Comparison of ENCODE assay signal across 45 mouse cellular contexts in the genomic region with DNA sequence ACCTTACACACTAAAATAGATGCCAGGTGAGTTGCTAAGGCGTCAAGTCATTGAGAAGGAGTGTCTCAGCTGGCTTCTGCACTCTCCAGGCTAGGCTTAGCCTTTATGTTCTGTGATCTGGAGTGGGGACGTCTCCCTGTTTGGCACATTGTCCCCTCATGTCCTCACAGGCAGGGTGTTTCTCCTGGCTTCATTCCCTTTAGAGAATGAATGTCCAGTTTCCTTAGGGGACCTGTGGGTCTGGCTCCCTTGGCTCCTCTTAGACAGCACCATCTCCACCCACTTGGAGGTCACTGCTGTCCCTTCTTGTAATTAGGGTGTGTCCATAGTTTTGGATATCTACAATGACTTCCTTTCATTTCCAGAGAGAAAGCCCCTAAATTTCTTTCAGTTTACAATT. TPM values are rescaled to one million over a fixed set of nuclear protein-coding genes. Genes with fewer than 3 reads are reported as not detected.
"Had no signal": no experiment of that assay in that cellular context is flagged by ENCODE, and none has a peak within 500 bp of the region (broad histone marks: within the 10 kb centered on the region; RNA-seq: fewer than 3 reads in every experiment).

No protein-coding gene starts in this region.

- H3K4me1 ChIP-seq: heart, embryonic 13.5 days; hindbrain, embryonic 10.5 days; hindbrain, embryonic 12.5 days; hindbrain, embryonic 15.5 days; intestine, embryonic 15.5 days had no signal

- H3K4me2 ChIP-seq: heart, embryonic 11.5 days; heart, embryonic 12.5 days; heart, embryonic 13.5 days; heart, embryonic 15.5 days; hindbrain, embryonic 12.5 days; hindbrain, embryonic 13.5 days; hindbrain, embryonic 14.5 days; hindbrain, embryonic 15.5 days; intestine, embryonic 15.5 days; kidney, embryonic 15.5 days had no signal

- H3K36me3 ChIP-seq: heart, embryonic 10.5 days; heart, embryonic 12.5 days; heart, embryonic 13.5 days; heart, embryonic 15.5 days; hindbrain, embryonic 10.5 days; hindbrain, embryonic 12.5 days; hindbrain, embryonic 13.5 days; hindbrain, embryonic 15.5 days; intestine, embryonic 15.5 days; kidney, embryonic 15.5 days had no signal

- H3K4me3 ChIP-seq: heart, embryonic 10.5 days; heart, embryonic 12.5 days; heart, embryonic 13.5 days; heart, embryonic 15.5 days; hindbrain, embryonic 10.5 days; hindbrain, embryonic 12.5 days; hindbrain, embryonic 13.5 days; hindbrain, embryonic 15.5 days; intestine, embryonic 15.5 days; kidney, embryonic 15.5 days; layer of hippocampus, adult 2 months had no signal

- H3K27me3 ChIP-seq: hindbrain, embryonic 15.5 days had no signal

- H3K9ac ChIP-seq: heart, embryonic 12.5 days; heart, embryonic 13.5 days; heart, embryonic 15.5 days; hindbrain, embryonic 12.5 days; hindbrain, embryonic 13.5 days; hindbrain, embryonic 14.5 days; hindbrain, embryonic 15.5 days; intestine, embryonic 15.5 days; kidney, embryonic 15.5 days had no signal

- H3K9me3 ChIP-seq: heart, embryonic 10.5 days; heart, embryonic 12.5 days; heart, embryonic 13.5 days; heart, embryonic 15.5 days; hindbrain, embryonic 10.5 days; hindbrain, embryonic 12.5 days; hindbrain, embryonic 13.5 days; hindbrain, embryonic 15.5 days; intestine, embryonic 15.5 days; kidney, embryonic 15.5 days had no signal

- H3K27ac ChIP-seq: heart, embryonic 10.5 days; heart, embryonic 13.5 days; heart, embryonic 15.5 days; hindbrain, embryonic 10.5 days; hindbrain, embryonic 12.5 days; hindbrain, embryonic 13.5 days; hindbrain, embryonic 14.5 days; hindbrain, embryonic 15.5 days; hindbrain, postnatal 0 days; intestine, embryonic 15.5 days; kidney, embryonic 15.5 days; kidney, postnatal 0 days; layer of hippocampus, adult 2 months had no signal

- DNase-seq: heart, postnatal 14 days; heart, postnatal 36 days; heart, postnatal 4 days; kidney, adult 11 months; kidney, adult 18-20 months; kidney, adult 2 months; kidney, adult 8-10 months; kidney, adult 9 months; kidney, postnatal 10 days; kidney, postnatal 14 days; kidney, postnatal 25 days; kidney, postnatal 36 days; kidney, postnatal 4 days; layer of hippocampus, adult 9-11 months; layer of hippocampus, postnatal 36 days had no signal

- ATAC-seq: hindbrain, embryonic 16.5 days; hindbrain, postnatal 0 days; inflammation-experienced regulatory T-cells, adult 6 months; intestine, embryonic 15.5 days; intestine, embryonic 16.5 days; intestine, postnatal 0 days had no signal

RNA-seq across cellular contexts. Expression of gene Gja4, which starts 6.9 kb away (rescaled TPM):
- total RNA-seq: hematopoietic stem cell, adult 5-6 weeks had no signal

RNA-seq across cellular contexts. Expression of gene Gjb3, which starts 23.7 kb away (rescaled TPM):
- polyA plus RNA-seq: heart, embryonic 12.5 days; heart, embryonic 13.5 days; hindbrain, embryonic 14.5 days had no signal

RNA-seq across cellular contexts. Expression of gene Gjb4, which starts 47.0 kb away (rescaled TPM):
- total RNA-seq: heart, postnatal 14 days; heart, postnatal 25 days; heart, postnatal 36 days; heart, postnatal 4 days; hematopoietic stem cell, adult 5-6 weeks; hindbrain, postnatal 0 days; layer of hippocampus, adult 18-20 months; layer of hippocampus, adult 2 months; layer of hippocampus, adult 8-10 months; layer of hippocampus, postnatal 10 days; layer of hippocampus, postnatal 14 days; layer of hippocampus, postnatal 25 days; left cerebral cortex, adult 18-20 months had no signal
- polyA plus RNA-seq: heart, embryonic 10.5 days; heart, embryonic 11.5 days; heart, embryonic 12.5 days; heart, embryonic 14.5 days; heart, embryonic 15.5 days; heart, postnatal 0 days; hindbrain, embryonic 13.5 days; hindbrain, embryonic 15.5 days; hindbrain, embryonic 16.5 days; hindbrain, postnatal 0 days; inflammation-experienced regulatory T-cells, adult 6 months; intestine, embryonic 14.5 days had no signal

RNA-seq across cellular contexts. Expression of gene Gjb5, which starts 51.1 kb away (rescaled TPM):
- total RNA-seq: hematopoietic stem cell, adult 5-6 weeks; layer of hippocampus, adult 18-20 months; layer of hippocampus, adult 2 months; layer of hippocampus, adult 8-10 months; layer of hippocampus, postnatal 10 days; layer of hippocampus, postnatal 14 days; layer of hippocampus, postnatal 25 days; layer of hippocampus, postnatal 36 days; left cerebral cortex, adult 18-20 months had no signal
- polyA plus RNA-seq: inflammation-experienced regulatory T-cells, adult 6 months had no signal
